Mouse (Mus musculus): ENCODE data around the gene Rab19.
A peak's percentile ranks its signal among the peaks of the same experiment; 100 is the strongest.
"Not testable (repeated sequence)": the region's sequence is repeated elsewhere in the genome, so short reads cannot be mapped to it uniquely, and the experiment has no call there.

The Rab19 gene

DNA sequence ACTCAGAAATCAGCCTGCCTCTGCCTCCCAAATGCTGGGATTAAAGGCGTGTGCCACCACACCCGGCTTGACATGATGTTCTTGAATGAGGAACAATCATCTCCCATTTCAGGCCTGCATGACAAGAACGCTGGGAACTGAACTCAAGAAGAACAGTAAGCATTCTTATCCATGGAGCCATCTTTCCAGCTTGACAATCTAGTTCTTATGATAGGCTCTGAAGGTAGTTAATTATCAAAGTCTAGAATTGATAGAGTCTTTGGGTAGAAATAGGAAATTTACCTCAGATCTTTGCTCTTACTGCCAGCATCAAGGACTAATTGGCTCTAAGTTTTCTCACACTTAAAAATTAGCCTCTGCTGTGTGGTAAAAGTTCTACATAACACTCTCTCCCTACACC, 699 bp upstream of the Rab19 start:
- no peak for DNase-seq

DNA sequence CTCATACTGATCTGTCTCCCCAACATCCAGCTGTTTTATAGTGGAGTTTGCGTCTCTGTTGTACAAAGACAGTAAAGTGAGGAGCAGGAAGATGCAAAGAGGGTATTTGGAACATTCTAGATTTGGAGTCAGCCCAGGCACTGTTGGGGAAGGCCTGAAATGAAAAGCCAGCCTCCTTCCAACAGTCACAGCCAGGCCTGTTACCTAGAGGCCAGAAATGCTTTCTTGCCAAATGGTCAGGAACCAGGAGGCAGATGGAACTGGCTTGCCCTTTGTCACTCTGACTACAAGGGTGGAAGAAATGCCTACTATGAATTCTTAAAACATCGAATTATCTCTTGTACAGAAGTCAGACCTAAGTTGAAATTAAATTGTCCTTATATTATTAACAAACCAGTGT, 9.0 kb downstream of the Rab19 start:
- DNase-seq, result no peak

DNA sequence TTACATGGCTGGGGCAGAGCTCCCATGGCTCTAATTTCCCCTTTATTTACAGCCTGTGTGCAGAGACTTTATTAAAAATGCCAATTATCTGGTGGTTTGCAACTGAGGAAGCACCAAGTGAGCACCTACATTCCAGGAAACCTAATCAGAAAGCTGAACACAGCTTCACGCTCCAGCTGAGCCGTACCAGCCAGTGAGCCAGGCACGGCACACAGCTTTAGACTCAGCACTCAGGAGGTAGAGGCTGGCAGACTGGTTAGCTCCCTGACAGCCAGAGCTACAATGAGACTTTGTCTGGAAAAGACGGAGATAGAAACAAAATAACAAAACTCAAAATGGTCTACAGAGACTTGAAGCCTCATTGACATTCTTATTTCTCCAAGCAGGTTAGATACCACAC, 14.5 kb downstream of the Rab19 start:
- no peak for DNase-seq

DNA sequence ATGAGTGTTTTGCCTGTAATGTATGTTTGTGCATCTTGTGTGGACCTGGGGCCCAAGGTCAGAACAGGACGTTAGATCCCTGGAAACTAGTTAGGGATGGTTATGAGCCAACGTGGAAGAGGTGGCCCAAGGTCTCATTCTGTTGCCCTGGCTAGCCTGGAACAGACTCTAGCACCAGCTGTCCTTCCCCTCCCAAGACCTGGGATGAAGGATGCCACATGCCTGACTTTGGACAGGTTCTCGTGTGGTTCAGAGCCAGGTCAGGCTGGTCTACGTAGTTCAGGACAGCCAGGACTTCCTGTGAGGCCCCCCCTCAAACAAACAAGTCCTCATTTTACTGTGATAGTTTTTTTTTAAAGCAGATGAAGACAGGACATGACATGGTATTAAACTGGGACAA, 14.9 kb downstream of the Rab19 start:
- no peak for DNase-seq

DNA sequence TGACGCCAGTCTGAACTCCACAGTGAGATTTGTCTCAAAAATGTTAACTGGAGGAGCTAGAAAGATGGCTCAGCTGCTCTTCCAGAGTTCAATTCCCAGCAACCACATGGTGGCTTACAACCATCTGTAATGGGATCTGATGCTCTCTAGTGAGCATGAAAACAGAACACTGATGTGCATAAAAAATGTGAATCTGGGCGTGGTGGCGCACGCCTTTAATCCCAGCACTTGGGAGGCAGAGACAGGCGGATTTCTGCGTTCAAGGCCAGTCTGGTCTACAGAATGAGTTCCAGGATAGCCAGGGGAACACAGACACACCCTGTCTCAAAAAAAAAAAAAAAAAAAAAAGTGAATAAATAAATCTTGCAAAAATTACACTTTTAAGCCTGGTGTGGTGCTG, 16.1 kb downstream of the Rab19 start:
- DNase-seq, result no peak

DNA sequence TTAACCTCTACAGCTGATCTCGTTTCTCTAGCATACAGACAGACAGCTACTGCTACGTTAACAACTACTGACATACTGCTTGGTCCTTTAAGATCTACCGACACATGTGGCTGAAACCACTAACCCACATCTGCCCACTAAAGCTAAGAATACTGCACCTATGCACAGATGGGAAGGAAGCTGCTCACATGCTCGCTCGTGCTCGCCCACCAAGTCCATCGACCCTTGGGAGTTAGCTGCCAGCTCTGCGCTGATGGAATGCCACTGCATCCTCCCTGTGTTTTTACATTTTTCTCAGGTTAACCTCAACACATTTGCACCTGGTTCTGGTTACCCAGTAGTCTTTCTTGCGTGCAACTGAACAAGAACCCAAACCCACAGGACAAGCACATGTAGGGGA, 17.4 kb downstream of the Rab19 start:
- DNase-seq, result no peak

DNA sequence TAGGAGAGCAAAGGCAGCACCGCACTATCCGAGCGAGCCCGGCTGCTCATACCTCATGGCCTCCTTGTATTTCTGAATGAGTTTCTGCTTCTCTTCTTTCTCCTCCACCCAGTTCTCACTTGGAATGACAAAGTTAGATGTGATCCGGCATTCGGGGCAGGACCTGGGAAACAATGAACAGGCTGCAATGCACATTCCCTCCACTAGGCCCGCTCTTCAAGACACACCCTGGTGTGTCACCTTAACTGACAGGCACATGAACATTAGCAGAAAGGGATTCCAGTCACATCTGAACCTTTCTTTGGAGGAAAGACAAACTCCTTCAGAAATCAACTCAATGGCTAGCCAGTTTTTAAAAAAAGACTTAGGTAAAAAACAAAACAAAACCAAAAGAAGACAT, 19.4 kb downstream of the Rab19 start:
- peak; percentile 57 for DNase-seq

DNA sequence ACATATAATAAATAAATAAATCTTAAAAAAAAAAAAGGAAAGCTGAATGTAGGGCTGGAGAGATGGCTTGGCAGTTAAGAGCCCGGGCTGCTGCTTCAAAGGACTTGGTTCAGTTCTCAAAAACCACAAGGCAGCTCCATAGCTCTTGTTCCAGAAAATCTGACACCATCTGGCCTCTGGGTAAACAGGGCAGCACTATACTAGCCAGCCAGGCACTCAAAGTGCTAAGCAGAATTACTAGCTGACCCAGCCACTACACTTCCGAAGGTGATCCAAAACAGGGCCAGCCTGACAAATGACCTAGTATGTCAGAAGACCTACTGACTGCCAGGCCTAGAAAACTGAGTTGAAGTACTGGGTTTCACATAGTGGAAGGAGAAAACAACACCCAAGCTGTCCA, 22.2 kb downstream of the Rab19 start:
- DNase-seq, result no peak

DNA sequence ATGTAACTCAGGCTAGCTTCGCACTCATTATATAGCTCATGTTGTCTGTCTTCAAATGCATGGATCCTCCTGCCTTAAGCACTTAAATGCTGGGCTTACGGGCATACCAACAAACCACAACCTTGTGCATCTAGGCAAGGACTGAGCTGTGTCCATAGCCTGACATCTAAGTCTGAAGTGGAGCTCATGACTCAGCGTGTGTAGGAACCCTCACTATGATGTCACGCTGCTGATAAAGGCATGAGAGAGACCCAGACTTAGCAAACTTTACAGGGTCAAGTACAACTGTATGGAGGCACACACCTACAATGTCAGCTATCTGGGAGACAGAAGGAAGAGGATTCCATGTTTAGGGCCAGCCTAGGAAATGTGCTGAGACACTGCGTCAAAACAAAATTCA, 25.5 kb downstream of the Rab19 start:
- no peak for DNase-seq

DNA sequence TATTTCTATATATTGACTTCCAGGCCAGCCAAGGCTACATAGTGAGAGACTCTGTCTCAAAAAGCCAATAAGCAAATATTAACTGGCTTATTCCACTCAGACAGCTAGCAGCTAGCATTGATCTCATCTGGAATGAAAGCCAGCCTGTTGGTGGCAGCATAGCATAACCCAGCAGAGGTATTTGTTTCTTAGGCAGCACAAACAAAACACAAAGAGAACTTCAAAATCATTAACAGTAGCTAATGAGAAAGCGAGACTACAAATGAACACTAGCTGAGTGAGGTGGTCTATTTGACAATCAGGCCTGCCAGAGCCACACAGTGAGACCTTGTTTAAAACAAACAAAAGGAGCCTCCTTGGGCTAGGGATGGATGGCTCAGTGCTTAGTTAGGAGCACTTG, 33.1 kb downstream of the Rab19 start:
- DNase-seq, result no peak

DNA sequence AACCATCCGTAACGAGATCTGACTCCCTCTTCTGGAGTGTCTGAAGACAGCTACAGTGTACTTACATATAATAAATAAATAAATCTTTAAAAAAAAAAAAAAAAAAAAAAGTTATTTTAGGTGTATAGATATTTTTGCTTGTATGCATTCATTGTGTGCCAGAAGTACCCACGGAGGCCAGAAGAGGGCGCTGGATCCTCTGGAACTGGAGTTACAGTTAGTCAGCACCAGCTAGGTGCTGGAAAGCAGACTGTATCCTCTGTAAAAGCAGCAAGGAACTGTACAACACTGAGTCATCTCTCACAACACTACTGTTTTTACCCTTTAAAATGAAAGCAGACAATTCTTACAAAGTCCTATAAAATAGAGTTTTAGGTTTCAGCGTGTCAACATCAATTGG, 34.8 kb downstream of the Rab19 start:
- DNase-seq, result peak; percentile 79

DNA sequence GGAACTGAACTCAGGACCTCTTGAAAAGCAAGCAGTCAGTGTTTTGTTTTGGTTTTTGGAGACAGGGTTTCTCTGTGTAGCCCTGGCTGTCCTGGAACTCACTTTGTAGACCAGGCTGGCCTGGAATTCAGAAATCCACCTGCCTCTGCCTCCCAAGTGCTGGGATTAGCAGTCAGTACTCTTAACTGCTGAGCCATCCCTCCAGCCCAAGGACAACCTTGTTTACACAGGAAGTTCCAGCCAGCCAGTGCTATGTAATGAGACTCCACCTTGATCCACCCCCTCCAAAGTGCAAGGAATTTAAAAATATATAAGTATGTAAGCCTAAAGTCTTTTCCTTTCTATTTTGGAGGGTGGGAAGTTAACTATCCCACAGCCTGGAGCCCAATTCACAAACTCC, 35.7 kb downstream of the Rab19 start:
- not testable (repeated sequence) for DNase-seq

DNA sequence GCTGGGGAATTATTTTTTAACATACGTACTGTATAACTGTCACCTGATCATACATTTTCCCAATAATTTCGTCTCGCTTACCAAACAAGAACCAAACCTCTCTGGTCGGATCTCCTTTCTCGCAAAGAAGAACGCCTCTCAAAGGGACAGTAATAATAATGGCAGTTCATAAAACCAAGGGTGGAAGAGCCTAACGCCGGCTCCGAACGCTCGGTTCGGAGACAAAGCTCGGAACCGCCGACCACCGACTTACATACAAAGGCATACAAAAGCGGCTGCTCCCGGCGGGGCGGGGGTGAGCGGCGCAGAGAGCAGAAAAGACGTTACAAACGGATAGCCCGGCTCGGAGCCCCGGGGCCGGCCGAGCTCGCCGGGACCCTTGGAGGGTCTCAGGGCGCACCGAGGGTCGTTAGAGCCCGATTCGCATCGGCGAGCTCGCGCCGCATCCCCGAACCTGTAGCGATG, 38.4 kb downstream of the Rab19 start:
- DNase-seq, result no peak

DNA sequence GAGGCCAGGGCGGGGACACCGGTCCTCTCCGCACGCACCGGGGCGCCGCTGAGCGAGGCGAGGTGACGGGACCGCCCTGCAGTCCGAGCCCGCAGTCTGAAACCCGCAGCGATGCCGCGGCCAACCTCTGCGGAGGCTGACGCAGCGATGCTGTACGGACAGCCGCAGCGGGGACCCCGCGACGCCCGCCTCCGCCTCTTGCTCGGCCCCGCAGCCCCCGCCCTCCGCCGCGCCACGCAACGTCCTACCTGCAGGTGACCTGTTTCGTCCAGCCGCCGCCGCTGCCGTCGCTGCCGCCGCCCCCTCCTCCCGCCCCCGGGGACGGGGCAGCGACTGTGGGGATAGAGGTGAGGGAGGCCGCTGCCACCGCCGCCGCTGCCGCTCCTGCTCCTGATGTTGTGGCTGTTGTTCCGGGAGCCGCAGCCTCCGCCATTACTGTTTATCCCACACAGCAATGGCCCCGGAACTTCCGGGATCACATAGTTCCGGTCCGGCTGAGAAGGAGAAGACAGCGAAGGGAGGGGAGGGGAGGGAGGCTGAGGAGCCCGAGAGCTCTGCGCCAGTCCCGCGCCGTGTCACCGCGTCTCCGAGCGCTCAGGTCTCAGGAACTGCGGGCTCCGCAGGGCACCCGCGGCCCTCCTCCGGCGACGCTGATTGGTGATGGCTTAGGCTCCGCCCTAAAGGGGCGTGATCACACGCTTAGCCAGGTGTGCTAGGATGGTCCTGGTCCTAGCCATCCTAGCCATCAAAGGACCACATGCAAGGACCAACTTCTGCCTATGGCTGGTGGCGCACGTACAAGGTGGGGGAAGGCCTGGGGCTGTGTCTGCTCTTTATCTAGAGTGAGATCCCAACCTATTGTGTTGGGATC, 39.1 kb downstream of the Rab19 start, which contains the start of gene Mkrn1:
Gene Mkrn1 (minus strand): TSS at position 612 of the 871 bp plus-strand sequence.
- DNase-seq, result peak; percentile 76

DNA sequence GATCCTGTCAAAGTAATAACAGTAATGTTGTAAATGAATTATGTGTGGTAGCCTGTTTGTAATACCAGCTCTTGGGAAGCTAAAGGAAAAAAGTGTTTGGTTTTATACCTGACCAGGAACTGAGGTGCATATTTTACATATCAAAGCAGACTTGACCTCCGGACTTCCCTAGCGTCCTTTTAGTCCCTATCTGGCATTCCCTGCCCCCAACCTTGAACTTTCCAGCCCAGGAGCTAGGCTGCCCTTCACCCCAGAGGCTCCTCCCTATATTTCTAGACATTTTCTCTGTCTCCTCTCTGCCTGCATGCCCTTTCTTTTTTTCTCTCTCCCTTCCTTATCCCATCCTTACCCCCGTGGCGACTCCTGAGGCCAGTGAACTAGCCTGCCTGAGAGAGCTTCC, 39.9 kb downstream of the Rab19 start:
- DNase-seq, result no peak

DNA sequence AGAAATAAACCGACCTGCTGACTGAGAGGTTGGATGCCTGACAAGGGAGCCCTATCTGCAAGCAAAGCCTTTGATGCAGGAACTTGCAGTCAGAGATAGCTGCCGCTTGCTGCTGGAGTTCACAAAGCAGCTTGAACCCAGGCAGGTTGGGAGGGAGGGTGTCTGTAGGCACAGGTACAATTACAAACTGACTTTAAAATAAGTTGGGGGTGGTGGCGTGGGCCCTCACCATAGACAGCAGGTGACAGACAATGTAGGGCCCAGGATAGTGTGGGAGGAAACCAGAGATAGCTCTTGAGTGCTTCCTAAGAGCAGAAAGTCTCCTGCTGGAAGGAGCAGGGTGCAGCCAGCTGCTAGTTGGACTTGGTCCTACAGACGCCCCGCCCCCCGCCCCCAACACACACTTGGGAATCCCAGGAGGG, 42.2 kb downstream of the Rab19 start:
- no peak for DNase-seq

DNA sequence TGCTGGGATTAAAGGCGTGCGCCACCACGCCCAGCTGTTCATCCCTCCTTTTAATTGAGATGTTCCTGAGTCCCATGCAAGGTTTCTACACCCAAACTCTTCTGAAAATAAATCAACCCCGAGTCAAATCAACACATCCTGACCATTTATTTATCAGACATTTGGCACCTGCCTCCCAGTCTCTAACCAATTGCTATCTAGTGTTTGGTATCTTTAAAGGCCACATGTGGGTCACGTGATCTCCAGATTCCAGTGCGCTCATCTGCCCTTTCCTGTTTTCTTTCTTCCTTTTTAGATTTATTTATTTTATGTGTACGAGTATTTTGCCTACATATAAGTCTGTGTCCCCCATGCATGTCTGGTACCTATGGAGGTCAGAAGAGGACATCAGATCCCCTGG, 42.7 kb downstream of the Rab19 start:
- DNase-seq, result no peak

DNA sequence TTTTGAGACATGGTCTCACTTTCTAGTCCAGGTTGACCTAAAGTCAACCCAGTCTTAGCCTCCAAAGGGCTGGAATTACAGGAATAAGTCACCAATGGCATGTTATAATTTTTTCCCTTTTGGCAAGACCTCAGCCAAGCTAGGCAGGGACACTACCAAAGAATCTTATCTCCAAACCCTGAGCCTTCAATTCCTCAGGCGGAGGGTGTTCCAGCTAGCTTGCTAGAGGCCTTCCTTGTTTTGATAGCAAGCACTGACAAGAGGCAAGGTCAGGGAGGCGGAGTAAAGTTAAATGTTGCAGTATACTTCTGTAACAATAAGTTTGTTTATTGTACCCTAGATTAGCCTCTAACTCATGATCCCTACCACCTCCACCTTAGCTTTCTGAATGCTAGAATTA, 44.2 kb downstream of the Rab19 start:
- no peak for DNase-seq

DNA sequence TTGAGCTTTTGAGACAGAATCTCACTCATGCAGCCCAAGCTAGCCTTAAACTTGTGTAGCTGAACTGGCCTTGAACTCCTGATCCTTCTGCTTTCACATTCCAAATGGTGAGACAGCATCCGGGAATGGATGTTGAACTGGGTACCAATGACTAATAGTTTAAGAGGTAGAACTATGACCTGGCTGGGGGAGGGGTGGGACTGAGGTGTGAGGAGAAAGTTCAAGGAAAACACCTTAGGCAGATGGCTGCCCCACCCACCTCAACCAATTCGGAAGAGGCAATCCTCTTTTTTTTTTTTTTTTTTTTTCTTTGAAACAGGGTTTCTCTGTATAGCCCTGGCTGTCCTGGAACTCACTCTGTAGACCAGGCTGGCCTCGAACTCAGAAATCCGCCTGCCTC, 45.8 kb downstream of the Rab19 start:
- no peak for DNase-seq

DNA sequence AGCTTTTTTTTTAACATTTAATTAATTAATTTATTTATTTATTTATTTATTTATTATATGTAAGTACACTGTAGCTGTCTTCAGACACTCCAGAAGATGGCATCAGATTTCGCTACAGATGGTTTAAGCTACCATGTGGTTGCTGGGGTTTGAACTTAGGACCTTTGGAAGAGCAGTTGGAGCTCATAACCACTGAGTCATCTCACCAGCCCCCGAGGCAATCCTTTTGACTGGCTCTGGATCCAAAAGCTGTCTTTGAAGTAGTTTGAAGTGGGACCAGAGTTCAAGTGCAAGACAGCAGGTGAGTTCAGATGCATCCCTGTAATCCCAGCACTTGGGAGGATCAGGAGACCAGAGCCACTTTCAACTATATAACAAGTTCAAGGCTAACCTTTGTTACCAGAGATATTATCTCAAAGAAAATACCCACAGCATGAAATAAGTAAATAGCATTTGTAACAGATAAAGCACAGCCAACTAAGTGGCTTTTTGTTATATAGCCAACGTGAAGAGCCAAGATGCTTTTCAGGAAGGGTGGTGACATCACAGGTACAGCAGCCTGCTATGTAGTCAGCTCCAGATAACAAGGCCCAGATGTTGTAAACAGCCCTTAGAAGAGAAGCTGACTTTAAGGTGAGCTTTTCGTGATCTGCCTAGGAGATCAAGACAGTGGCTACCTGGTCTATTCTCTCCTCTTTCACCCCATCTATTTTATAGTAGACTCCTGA, 46.5 kb downstream of the Rab19 start:
- DNase-seq, result no peak

DNA sequence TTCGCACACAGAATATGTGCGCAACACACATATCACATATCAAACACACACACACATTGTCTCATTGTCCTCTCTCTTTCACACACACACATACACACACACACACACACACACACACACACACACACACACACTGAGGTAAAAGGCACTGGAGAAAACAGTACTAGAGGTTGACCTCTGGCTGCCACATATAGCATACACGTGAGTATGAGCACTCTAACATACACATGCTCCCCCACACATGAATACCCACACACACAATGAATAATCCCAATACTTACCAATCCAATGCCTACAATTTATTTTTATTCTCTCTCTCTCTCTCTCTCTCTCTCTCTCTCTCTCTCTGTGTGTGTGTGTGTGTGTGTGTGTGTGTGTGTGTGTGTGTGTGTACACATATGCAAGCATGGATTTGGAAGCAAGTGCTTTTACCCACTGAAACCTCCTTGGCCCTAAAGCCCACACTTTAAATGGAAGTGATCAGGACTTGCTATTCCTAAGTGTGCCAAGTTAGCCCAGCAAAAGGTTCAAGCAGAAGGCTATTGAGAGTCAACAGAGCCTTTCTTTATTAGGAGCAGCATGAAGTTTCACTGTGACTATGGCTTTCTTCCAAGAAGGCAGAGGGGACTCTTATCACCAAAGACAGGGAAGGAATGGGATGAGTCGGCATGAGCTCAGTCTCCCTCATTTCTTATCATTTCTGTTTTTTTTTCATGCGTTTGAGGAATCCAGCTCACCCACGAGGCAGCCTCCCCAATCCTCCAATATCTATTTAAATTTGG, 48.2 kb downstream of the Rab19 start:
- DNase-seq, result no peak

DNA sequence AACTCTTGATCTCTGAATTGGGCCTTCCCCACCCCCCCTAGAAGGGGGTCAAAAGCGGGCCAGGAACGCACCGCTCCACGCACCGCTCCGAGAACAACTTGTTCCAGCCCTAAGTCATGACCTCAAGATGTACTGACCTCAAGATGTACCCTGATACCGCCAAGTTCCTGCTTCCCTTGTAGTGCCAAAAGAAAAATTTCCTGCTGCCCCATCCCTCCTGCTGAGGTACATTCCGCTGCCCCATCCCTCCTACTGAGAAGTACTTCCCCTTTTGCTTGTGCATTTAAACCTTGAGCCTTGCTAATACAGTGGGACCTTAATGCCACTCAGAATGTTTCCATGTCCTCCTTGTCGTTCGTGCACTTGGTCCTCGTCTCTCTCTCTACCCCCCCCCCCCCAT, 49.7 kb downstream of the Rab19 start:
- DNase-seq, result no peak

DNA sequence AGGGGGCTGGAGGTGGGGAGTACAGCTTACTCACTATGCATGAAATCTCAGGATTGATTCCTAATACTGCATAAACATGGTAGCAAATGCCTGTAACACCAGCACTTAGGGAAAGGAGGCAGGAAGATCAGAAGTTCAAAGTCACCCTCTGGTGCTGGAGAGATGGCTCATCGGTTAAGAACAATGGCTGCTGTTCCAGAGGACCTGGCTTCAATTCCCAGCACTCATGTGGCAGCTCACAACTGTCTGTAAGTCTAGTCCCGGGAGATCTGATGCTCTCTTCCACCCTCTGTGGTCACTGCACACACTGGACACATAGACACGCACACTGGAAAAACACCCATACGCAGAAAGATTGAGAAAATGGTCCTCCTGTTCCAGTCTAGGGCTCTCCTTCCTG, 52.2 kb downstream of the Rab19 start:
- no peak for DNase-seq

DNA sequence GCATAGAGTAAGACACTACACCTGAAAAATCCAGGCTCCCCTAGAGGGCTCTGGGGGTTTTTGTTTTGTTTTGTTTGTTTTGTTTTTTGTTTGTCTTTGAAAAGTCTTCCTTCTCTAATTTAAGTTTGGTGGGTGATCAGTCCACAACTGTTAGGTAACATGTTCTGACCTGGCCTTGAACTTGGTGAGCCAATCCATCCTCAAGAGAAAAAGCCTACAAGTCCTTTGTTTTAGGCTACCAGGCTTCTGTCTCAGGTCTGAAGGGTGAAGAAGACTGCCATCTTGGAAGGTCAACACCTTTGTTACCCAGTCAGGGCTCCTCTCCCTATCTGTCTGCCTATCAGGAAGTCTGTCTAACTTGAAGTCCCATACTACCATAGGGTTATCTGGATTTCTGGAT, 52.7 kb downstream of the Rab19 start:
- no peak for DNase-seq

Measured in lung, postnatal 14 days (tissue).